Mouse (Mus musculus) limb, embryonic 10.5 days (tissue): ENCODE results near the gene Kiss1r. TPM values are rescaled to one million over a fixed set of nuclear protein-coding genes. Genes with fewer than 3 reads are reported as not detected.
A peak's percentile ranks its signal among the peaks of the same experiment; 100 is the strongest.

Source experiments
- DNase-seq: peaks from one replicate; pipeline ENCODE4 v3.0.0-alpha.2; 2017; ENCODE audit warnings: low spot score
- H3K27ac ChIP-seq: fragments of 300-500 bp; sonication (generic); 2 replicates; pipeline ENCODE4 v1.5.1; 2016; ENCODE audit warnings: mild to moderate bottlenecking
- H3K27me3 ChIP-seq: fragments of 300-500 bp; sonication (generic); 2 replicates; pipeline ENCODE4 v1.6.1; 2016; ENCODE audit warnings: low read depth, mild to moderate bottlenecking; ENCODE audit not compliant: poor library complexity, severe bottlenecking
- H3K36me3 ChIP-seq: fragments of 300-500 bp; sonication (generic); 2 replicates; pipeline ENCODE4 v1.6.1; 2016; ENCODE audit warnings: mild to moderate bottlenecking, moderate library complexity
- H3K4me1 ChIP-seq: fragments of 300-500 bp; sonication (generic); 2 replicates; pipeline ENCODE4 v1.6.1; 2016
- H3K4me3 ChIP-seq: fragments of 300-500 bp; sonication (generic); 2 replicates; pipeline ENCODE4 v1.5.1; 2016; ENCODE audit warnings: mild to moderate bottlenecking, moderate library complexity
- H3K9me3 ChIP-seq: fragments of 300-500 bp; sonication (generic); replicated peaks from 2 replicates; pipeline ENCODE4 v1.6.1; 2016; ENCODE audit warnings: mild to moderate bottlenecking
- WGBS: fragments of 180-500 bp; shearing (Covaris S2); methylation state at CpG from one replicate; pipeline ENCODE4 v1.1.7; 2016; 5-methylcytosine and 5-hydroxymethylcytosine counted together
- polyA plus RNA-seq: library from polyadenylated mRNA; unstranded; fragments of >200 nt; fragmentation: Nextera tagmentation; extraction: Ambion mirVana; gene quantifications from 2 replicates; pipeline ENCODE4 v1.2.1, GENCODE M21; 2016

Kiss1r gene
- 0.31 and 0.49 TPM in 2 replicates for polyA plus RNA-seq

GRCm38 (mm10) chr10:79916808-79917531, at the start of gene Kiss1r:
TSS of gene Kiss1r (plus strand) at chr10:79916971.
- peak; percentile 93 for DNase-seq
- WGBS, result 3% methylated on average over 42 of the region's 42 CpGs
- peak within 1 kb of the TSS; percentile 82 for H3K4me3 ChIP-seq
- no peaks in the 10 kb centered on the region for H3K9me3 ChIP-seq
- H3K4me1 ChIP-seq, result peaks cover 75% of the 10 kb centered on the region
- H3K36me3 ChIP-seq, result peaks cover 22% of the 10 kb centered on the region
- H3K27ac ChIP-seq, result peak within 1 kb of the TSS; percentile 93
- peaks cover 49% of the 10 kb centered on the region for H3K27me3 ChIP-seq

DNA sequence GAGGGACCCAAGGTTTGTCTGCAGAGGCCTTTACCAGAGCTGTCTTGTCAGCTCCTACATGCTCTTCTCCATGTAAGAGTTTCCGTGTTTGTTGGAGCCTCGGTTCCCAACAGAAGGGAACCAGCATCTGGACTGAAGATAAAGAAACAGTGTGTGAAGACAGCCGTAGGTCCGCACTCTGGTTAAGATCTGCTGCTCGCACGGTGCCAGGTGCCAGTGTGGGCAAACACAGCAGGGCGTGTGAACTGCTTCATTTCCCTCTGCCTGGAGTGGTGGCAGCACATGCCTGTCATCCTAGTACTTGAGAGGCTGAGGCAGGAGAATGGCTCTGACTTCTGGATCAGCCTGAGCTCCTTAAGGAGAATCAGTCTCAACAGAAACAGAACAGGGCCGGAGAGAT, 44.9 kb upstream of the Kiss1r start:
- 93% methylated on average over 8 of the region's 8 CpGs for WGBS
- Histone ChIP-seq H3K27me3 (0 out of 2 replicates have a peak, but pooled peaks cover 3% of the 10 kb centered on the region), H3K4me3 (peak overlapping the region; percentile 88; the same call in 1 of the 2 replicates), H3K27ac (no peak overlapping the region), H3K9me3 (no peaks in the 10 kb centered on the region), H3K36me3 (peaks cover 56% of the 10 kb centered on the region), H3K4me1 (peaks cover 40% of the 10 kb centered on the region)
- DNase-seq, result no peak

GRCm38 (mm10) chr10:79872862-79873261, 43.9 kb upstream of the Kiss1r start:
- Histone ChIP-seq H3K4me1 (peaks cover 44% of the 10 kb centered on the region), H3K36me3 (peaks cover 48% of the 10 kb centered on the region), H3K4me3 (peak overlapping the region; percentile 88), H3K27ac (peak overlapping the region; percentile 98; the same call in 1 of the 2 replicates), H3K27me3 (0 out of 2 replicates have a peak, but pooled peaks cover 3% of the 10 kb centered on the region), H3K9me3 (no peaks in the 10 kb centered on the region)
- 42% methylated on average over 3 of the region's 3 CpGs for WGBS
- DNase-seq, result no peak

- peak overlapping the region; percentile 88 for H3K4me3 ChIP-seq
- H3K9me3 ChIP-seq, result no peaks in the 10 kb centered on the region
- H3K36me3 ChIP-seq, result peaks cover 45% of the 10 kb centered on the region
- 28% methylated on average over 6 of the region's 6 CpGs for WGBS
- peaks cover 45% of the 10 kb centered on the region for H3K4me1 ChIP-seq
- DNase-seq, result no peak
- peak overlapping the region; percentile 98 for H3K27ac ChIP-seq
- H3K27me3 ChIP-seq, result 0 out of 2 replicates have a peak, but pooled peaks cover 3% of the 10 kb centered on the region
These were observed 43.5 kb upstream of the Kiss1r start for GRCm38 (mm10) chr10:79873313-79873712.

DNA sequence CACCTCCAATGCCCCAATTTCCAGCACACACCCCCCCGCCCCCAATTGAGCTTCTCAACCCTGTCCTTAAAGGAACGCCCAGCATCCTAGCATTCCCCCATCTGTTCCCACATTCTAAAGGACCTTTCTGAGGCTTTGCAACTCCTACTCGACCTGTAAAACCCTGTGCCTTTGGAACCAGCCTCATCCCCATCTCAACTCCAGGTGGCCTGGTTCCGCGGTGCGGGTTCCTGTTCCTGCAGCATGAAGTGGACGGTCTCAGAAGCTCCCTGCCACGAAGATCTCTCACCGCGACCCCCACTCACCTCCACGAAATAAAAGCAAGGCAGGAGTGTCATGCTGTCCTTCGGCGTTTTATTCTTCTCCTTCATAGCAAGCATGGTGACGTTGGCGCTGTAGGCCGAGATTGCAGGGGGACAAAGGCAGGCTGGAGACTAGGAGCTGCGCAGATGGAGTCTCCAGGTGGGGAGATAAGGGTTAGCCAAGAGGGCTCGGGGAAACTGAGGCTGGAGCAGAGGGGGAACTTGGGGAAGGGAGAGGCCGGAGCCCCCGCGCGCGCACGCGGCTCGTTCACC, 43.0 kb upstream of the Kiss1r start:
- Histone ChIP-seq H3K27ac (peak overlapping the region; percentile 98), H3K9me3 (no peaks in the 10 kb centered on the region), H3K36me3 (peaks cover 40% of the 10 kb centered on the region), H3K27me3 (0 out of 2 replicates have a peak, but pooled peaks cover 3% of the 10 kb centered on the region), H3K4me1 (peaks cover 45% of the 10 kb centered on the region), H3K4me3 (peak overlapping the region; percentile 88)
- WGBS, result 3% methylated on average over 26 of the region's 26 CpGs
- DNase-seq, result no peak

DNA sequence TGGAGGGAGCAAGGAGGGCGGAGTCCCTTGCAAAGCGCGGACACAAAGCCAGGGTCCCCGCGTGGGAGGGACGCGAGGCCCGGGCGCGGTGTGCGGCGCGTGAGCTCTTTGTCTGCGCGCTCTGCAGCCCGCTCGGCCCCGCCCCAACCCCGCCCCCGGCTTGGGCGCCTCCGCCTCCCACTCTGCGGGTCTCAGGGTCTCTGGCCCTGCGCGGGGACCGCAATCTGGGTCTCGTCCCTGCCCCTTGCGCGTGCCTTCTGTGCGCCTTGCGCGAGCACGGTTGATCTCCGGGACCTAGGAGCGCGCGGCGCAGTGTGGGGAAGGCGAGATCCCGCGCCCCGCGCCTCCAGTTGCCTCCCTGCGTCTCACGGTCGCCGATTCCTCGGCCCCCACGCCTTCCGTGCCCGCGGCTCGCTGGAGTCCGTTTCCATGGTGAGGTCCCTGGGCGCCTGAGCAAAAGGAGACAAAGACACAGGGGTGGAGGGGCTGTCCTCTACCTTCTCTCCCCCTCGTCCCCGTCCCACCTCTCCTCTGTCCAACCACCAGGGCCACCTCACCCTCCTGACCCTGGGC, 42.4 kb upstream of the Kiss1r start, which contains the start of the genes Prtn3 and Plppr3:
TSS of gene Prtn3 (plus strand) at position 187 of the 573 bp plus-strand sequence.
TSS of gene Plppr3 (minus strand) at position 345 of the 573 bp plus-strand sequence.
- Histone ChIP-seq H3K9me3 (no peaks in the 10 kb centered on the region), H3K27me3 (0 out of 2 replicates have a peak, but pooled peaks cover 4% of the 10 kb centered on the region), H3K4me3 (peak within 1 kb of the TSS; percentile 88), H3K36me3 (peaks cover 34% of the 10 kb centered on the region), H3K4me1 (peaks cover 48% of the 10 kb centered on the region), H3K27ac (peak within 1 kb of the TSS; percentile 98)
- under 1% methylated on average over 56 of the region's 57 CpGs for WGBS
- peak; percentile 89 for DNase-seq

GRCm38 (mm10) chr10:79877174-79877573, 39.6 kb upstream of the Kiss1r start:
- H3K27ac ChIP-seq, result no peak overlapping the region
- peaks cover 30% of the 10 kb centered on the region for H3K27me3 ChIP-seq
- H3K9me3 ChIP-seq, result no peaks in the 10 kb centered on the region
- peaks cover 8% of the 10 kb centered on the region for H3K36me3 ChIP-seq
- DNase-seq, result no peak
- WGBS, result 43% methylated on average over 1 of the region's 1 CpGs
- H3K4me3 ChIP-seq, result no peak overlapping the region
- peaks cover 65% of the 10 kb centered on the region for H3K4me1 ChIP-seq

DNA sequence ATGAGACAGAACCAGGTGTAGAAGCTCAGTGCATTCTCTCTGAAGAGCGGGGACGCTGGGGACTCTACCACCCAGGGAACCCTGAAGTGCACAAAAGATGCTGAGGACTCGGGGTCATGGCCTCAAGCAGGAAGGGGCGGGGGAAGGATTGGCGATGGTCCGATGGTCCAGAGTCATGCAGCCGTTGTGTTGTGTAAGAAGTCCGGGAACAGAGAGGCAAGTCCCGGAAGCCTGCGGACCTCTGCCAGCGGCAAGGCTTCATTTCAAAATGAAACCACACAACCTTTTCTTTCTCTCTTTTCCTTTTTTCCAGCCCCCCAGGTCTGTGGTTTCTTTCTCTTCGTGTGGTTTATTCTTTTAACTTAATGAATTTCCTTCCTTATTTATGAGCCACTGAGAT, 39.0 kb upstream of the Kiss1r start:
- Histone ChIP-seq H3K4me1 (peaks cover 66% of the 10 kb centered on the region), H3K36me3 (peaks cover 2% of the 10 kb centered on the region), H3K9me3 (no peaks in the 10 kb centered on the region), H3K4me3 (no peak overlapping the region), H3K27ac (no peak overlapping the region), H3K27me3 (peaks cover 36% of the 10 kb centered on the region)
- DNase-seq, result no peak
- 66% methylated on average over 12 of the region's 12 CpGs for WGBS

GRCm38 (mm10) chr10:79879527-79879926, 37.2 kb upstream of the Kiss1r start:
- Histone ChIP-seq H3K36me3 (no peaks in the 10 kb centered on the region), H3K27ac (0 out of 2 replicates have a peak overlapping the region, but pooled peaks have one; percentile 56), H3K4me3 (no peak overlapping the region), H3K27me3 (peaks cover 43% of the 10 kb centered on the region), H3K4me1 (peaks cover 63% of the 10 kb centered on the region), H3K9me3 (no peaks in the 10 kb centered on the region)
- DNase-seq, result no peak
- 63% methylated on average over 3 of the region's 3 CpGs for WGBS

DNA sequence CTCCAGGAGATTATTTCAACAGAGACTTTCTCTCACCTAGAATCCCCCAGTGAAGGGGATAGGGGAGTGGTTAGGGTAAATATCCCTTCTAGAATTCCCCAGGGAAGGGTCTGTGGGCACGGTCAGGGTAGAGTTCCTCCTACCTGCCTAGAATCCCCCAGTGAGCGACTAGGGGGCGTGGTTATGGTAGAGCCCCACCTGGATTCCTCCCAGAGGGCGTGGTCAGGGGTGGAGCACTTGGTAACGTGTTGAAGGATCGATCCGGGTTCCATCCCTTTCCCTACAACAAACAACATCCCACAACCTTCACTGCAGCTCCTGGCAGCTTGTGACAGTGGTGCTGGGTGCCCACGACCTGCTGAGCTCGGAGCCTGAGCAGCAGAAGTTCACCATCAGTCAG, 36.0 kb upstream of the Kiss1r start:
- no peaks in the 10 kb centered on the region for H3K36me3 ChIP-seq
- peaks cover 43% of the 10 kb centered on the region for H3K27me3 ChIP-seq
- WGBS, result 13% methylated on average over 9 of the region's 9 CpGs
- H3K27ac ChIP-seq, result no peak overlapping the region; the same call in 1 of the 2 replicates
- DNase-seq, result no peak
- H3K4me1 ChIP-seq, result peaks cover 52% of the 10 kb centered on the region
- no peaks in the 10 kb centered on the region for H3K9me3 ChIP-seq
- H3K4me3 ChIP-seq, result no peak overlapping the region

DNA sequence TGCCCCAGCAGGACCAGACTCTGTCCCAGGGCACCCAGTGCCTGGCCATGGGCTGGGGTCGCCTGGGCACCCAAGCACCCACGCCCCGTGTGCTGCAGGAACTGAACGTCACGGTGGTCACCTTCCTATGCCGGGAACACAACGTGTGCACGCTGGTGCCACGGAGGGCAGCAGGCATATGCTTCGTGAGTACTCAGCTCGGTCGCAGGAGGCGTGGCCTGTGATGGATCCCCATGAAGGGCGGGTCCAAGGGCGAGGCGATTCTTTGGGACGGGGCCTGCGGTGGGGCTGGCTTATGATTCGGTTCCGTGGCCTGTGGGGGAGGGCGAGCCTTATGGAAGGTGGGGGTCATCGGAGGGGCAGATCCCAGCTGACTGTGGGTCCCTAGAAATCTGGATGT, 34.8 kb upstream of the Kiss1r start:
- Histone ChIP-seq H3K27me3 (peaks cover 43% of the 10 kb centered on the region), H3K36me3 (no peaks in the 10 kb centered on the region), H3K27ac (peak overlapping the region; percentile 43; the same call in 1 of the 2 replicates), H3K4me3 (peak overlapping the region; percentile 41), H3K4me1 (peaks cover 49% of the 10 kb centered on the region), H3K9me3 (no peaks in the 10 kb centered on the region)
- WGBS, result 4% methylated on average over 22 of the region's 22 CpGs
- DNase-seq, result peak; percentile 58

DNA sequence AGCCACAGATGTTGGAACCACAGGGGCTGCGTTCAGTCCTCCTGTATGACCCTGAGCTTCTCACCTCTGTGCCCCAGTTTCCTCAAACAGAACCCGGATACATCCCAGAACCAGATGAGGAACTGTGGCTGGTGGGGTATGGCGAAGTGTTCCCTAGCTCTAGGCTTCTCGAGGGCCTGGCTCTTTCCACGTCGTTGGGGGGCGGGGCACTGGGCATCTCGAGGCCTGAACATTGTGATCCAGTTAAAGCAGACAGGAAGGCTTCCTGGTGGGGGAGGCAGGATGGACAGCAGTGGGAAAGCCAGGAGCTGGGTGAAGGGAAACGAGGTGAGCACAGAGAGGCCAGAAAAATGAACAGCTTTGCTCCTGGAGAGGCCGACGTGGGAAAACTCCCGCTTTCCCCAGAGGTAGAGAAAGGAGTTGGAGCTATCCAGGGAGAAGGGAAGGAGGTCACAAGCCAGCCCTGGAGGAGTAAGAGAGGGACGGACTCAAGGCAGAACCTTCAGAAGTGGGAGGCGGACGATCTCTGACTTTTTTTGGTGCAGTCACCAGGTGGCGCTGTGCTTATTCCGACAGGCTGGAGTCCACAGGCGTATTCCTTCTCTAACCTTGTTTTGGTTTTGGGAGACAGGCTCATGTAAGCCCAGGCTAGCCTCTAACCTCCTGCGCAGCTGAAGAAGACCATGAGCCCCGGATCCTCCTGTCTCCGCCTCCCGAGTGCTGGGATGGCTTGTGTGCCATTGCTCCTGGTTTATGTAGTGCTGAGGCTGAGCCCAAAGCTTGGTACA, 33.3 kb upstream of the Kiss1r start:
- H3K9me3 ChIP-seq, result no peaks in the 10 kb centered on the region
- no peaks in the 10 kb centered on the region for H3K36me3 ChIP-seq
- H3K4me3 ChIP-seq, result no peak overlapping the region
- DNase-seq, result peak; percentile 87
- peaks cover 41% of the 10 kb centered on the region for H3K4me1 ChIP-seq
- H3K27ac ChIP-seq, result peak overlapping the region; percentile 26; the same call in 1 of the 2 replicates
- 18% methylated on average over 22 of the region's 22 CpGs for WGBS
- peaks cover 43% of the 10 kb centered on the region for H3K27me3 ChIP-seq
